Mouse (Mus musculus): ENCODE data around the gene Rsl1d1.

GRCm38 (mm10) chr16:11175489-11176207 is 27.5 kb downstream of the Rsl1d1 start:
- TF ChIP-seq CTCF (IDR thresholded peaks at IDR 0.05; ENCODE audit: low read depth) (no peak), EP300 (optimal IDR thresholded peaks at IDR 0.05) (peak; percentile 40)

Data from stomach, postnatal 0 days (tissue).